Mouse (Mus musculus) kidney, embryonic 15.5 days (tissue): ENCODE measurements around the gene Bnip3. TPM values are rescaled to one million over a fixed set of nuclear protein-coding genes. Genes with fewer than 3 reads are reported as not detected.
A peak's percentile ranks its signal among the peaks of the same experiment; 100 is the strongest.

Experiments used
- ATAC-seq: fragments of 200-750 bp; cut with Nextera tagmentation; replicated peaks from 2 replicates; pipeline ENCODE4 v1.8.0; 2017; ENCODE audit warnings: moderate TSS enrichment; ENCODE audit not compliant: low FRiP score
- H3K27ac ChIP-seq: fragments of 300-500 bp; sonication (generic); 2 replicates; pipeline ENCODE4 v1.5.1; 2015; ENCODE audit warnings: mild to moderate bottlenecking, inconsistent platforms
- H3K27me3 ChIP-seq: fragments of 300-500 bp; sonication (generic); 2 replicates; pipeline ENCODE4 v1.6.1; 2015; ENCODE audit warnings: inconsistent platforms
- H3K36me3 ChIP-seq: fragments of 300-500 bp; sonication (generic); 2 replicates; pipeline ENCODE4 v1.6.1; 2015; ENCODE audit warnings: inconsistent platforms
- H3K4me1 ChIP-seq: fragments of 300-500 bp; sonication (generic); 2 replicates; pipeline ENCODE4 v1.6.1; 2015; ENCODE audit warnings: inconsistent platforms
- H3K4me2 ChIP-seq: fragments of 300-500 bp; sonication (generic); 2 replicates; pipeline ENCODE4 v1.6.1; 2015; ENCODE audit warnings: moderate library complexity, mild to moderate bottlenecking, inconsistent platforms
- H3K4me3 ChIP-seq: fragments of 300-500 bp; sonication (generic); replicated peaks from 2 replicates; pipeline ENCODE4 v1.5.1; 2015; ENCODE audit warnings: mild to moderate bottlenecking, inconsistent platforms
- H3K9ac ChIP-seq: fragments of 300-500 bp; sonication (generic); 2 replicates; pipeline ENCODE4 v1.6.1; 2015; ENCODE audit warnings: mild to moderate bottlenecking, inconsistent platforms
- H3K9me3 ChIP-seq: fragments of 300-500 bp; sonication (generic); replicated peaks from 2 replicates; pipeline ENCODE4 v1.6.1; 2016; ENCODE audit warnings: inconsistent platforms
- WGBS: fragments of 180-500 bp; shearing (Covaris S2); methylation state at CpG from one replicate; pipeline ENCODE4 v1.1.7; 2015; ENCODE audit warnings: mixed read lengths; 5-methylcytosine and 5-hydroxymethylcytosine counted together
- polyA plus RNA-seq: library from polyadenylated mRNA; unstranded; fragments of >200 nt; fragmentation: Nextera tagmentation; extraction: Ambion mirVana; gene quantifications from 2 replicates; pipeline ENCODE4 v1.2.1, GENCODE M21; 2015

The Bnip3 gene
- polyA plus RNA-seq: 105 and 106 TPM in 2 replicates

DNA sequence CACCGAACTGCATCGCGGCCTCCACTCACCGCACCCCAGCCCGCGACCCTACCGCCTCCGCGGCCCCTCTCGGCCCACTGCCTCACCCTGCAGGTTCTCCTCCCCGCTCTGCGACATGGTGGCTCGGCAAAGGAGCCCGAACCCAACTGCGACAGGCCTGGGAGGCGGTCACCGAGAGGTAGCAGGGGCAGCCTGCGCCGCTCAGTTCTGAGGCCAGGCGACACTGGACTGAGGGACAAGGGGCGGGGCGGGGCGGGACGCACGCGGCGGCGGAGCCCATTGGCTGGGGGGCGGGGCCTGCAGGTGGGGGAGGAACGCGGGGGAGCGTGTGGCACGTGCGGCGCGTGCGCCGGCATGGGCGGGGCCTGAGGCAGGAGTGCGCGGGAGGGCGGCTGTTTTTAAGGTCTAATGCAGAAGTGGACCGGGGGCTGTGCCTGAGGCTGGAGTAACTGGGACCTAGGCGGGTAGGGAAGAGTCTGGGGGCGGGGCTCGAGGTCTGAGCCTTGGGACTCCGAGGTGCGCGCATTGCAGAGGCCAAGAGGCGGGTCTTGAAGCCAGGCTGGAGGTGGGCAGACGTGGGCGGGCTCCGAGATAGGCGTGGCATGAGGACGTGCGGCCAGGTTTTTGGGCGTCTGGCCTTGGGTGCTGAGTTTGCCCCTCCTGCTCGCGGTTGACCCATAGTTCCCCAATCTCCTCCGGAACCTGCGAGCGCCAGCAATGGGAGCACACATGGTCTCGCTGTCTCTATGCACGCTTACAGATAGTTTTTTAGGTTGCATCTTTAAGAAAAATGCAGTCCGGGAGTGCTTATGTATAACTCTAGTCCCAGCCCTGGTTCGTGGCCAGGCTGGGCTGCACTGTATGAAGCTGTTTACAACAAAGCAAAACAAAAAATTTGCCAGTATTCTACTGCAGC lies at the start of gene Bnip3:
Gene Bnip3 (minus strand): TSS at position 243 of the 916 bp plus-strand sequence.
- peak within 1 kb of the TSS; percentile 84 for H3K9ac ChIP-seq
- H3K36me3 ChIP-seq: no peaks in the 10 kb centered on the region
- under 1% methylated on average over 65 of the region's 66 CpGs for WGBS
- H3K27ac ChIP-seq: peak within 1 kb of the TSS; percentile 87
- peak within 1 kb of the TSS; percentile 80 for H3K4me2 ChIP-seq
- no peaks in the 10 kb centered on the region; the same call in 1 of the 2 replicates for H3K27me3 ChIP-seq
- H3K9me3 ChIP-seq: no peaks in the 10 kb centered on the region
- H3K4me1 ChIP-seq: peaks cover 41% of the 10 kb centered on the region
- H3K4me3 ChIP-seq: peak within 1 kb of the TSS; percentile 81
- peak; percentile 96 for ATAC-seq

DNA sequence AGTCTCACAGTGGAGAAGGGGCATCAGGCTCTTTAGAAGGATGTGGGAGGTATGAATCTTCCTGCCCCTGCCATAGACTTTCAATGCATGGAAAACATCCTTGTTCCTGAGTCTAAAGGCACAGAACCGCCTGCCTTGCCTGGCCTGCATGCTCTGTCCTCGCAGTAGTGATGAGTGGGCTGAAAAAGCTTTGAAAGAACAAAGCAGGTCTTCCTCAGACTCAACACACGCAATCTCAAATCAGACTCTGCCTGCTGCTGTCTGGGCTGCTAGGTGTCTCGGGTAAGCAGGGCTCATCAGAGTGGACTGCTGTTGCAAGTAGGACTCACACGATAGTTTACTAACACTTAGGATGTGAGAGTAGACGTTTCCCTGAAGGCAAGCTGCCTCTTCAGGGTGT lies 47.8 kb upstream of the Bnip3 start:
- H3K9ac ChIP-seq: no peak overlapping the region
- H3K36me3 ChIP-seq: no peaks in the 10 kb centered on the region
- no peaks in the 10 kb centered on the region for H3K27me3 ChIP-seq
- ATAC-seq: no peak
- H3K4me1 ChIP-seq: no peaks in the 10 kb centered on the region
- H3K9me3 ChIP-seq: no peaks in the 10 kb centered on the region
- no peak overlapping the region for H3K4me3 ChIP-seq
- no peak overlapping the region for H3K4me2 ChIP-seq
- no peak overlapping the region for H3K27ac ChIP-seq
- 74% methylated on average over 6 of the region's 6 CpGs for WGBS

GRCm38 (mm10) chr7:138955787-138956186 lies 46.5 kb upstream of the Bnip3 start:
- Histone ChIP-seq H3K36me3 (no peaks in the 10 kb centered on the region), H3K4me1 (no peaks in the 10 kb centered on the region), H3K27ac (no peak overlapping the region), H3K4me3 (no peak overlapping the region), H3K4me2 (no peak overlapping the region), H3K9ac (no peak overlapping the region), H3K27me3 (no peaks in the 10 kb centered on the region), H3K9me3 (no peaks in the 10 kb centered on the region)
- no peak for ATAC-seq
- 81% methylated on average over 7 of the region's 7 CpGs for WGBS

DNA sequence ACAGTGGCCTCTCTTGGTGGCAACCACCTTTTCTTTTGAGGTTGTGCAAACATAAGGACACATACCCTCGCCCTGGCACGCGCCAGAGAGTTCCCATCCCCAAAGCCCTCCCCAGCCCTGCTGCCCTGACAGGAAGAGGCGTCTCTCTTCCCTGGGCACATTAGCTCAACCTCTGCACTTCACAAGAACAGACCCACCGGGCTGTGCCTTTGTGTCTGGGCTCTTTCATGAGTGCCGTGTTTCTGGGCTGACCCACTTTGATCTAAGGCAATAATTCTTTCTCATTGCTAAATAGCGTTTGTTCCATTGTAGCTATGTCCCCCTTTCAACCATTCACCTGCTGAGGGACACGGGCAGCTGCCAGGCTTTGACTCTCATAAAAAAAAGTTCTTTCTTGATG lies 39.0 kb upstream of the Bnip3 start:
- H3K27me3 ChIP-seq: peaks cover 25% of the 10 kb centered on the region
- no peaks in the 10 kb centered on the region for H3K4me1 ChIP-seq
- H3K4me3 ChIP-seq: no peak overlapping the region
- H3K36me3 ChIP-seq: no peaks in the 10 kb centered on the region
- ATAC-seq: no peak
- no peaks in the 10 kb centered on the region for H3K9me3 ChIP-seq
- 12% methylated on average over 8 of the region's 8 CpGs for WGBS
- H3K9ac ChIP-seq: no peak overlapping the region
- no peak overlapping the region for H3K4me2 ChIP-seq
- no peak overlapping the region for H3K27ac ChIP-seq

GRCm38 (mm10) chr7:138947741-138948140 lies 38.4 kb upstream of the Bnip3 start:
- H3K9me3 ChIP-seq: no peaks in the 10 kb centered on the region
- H3K4me1 ChIP-seq: no peaks in the 10 kb centered on the region
- no peak overlapping the region for H3K4me3 ChIP-seq
- no peak overlapping the region for H3K27ac ChIP-seq
- no peaks in the 10 kb centered on the region for H3K36me3 ChIP-seq
- H3K4me2 ChIP-seq: no peak overlapping the region
- no peak for ATAC-seq
- H3K27me3 ChIP-seq: peaks cover 30% of the 10 kb centered on the region
- no peak overlapping the region for H3K9ac ChIP-seq
- WGBS: 75% methylated on average over 8 of the region's 8 CpGs

GRCm38 (mm10) chr7:138945668-138946067 lies 36.3 kb upstream of the Bnip3 start:
- H3K27me3 ChIP-seq: peaks cover 51% of the 10 kb centered on the region
- WGBS: 68% methylated on average over 3 of the region's 3 CpGs
- ATAC-seq: no peak

GRCm38 (mm10) chr7:138942301-138942700 lies 33.0 kb upstream of the Bnip3 start:
- WGBS: 92% methylated on average over 1 of the region's 1 CpGs
- no peak overlapping the region for H3K4me3 ChIP-seq
- no peak for ATAC-seq
- H3K27me3 ChIP-seq: peaks cover 74% of the 10 kb centered on the region
- no peaks in the 10 kb centered on the region for H3K9me3 ChIP-seq
- no peak overlapping the region for H3K9ac ChIP-seq
- no peaks in the 10 kb centered on the region for H3K36me3 ChIP-seq
- H3K27ac ChIP-seq: no peak overlapping the region
- H3K4me1 ChIP-seq: peaks cover 16% of the 10 kb centered on the region
- H3K4me2 ChIP-seq: no peak overlapping the region

More at GRCm38 (mm10) chr7:138945668-138946067, 36.3 kb upstream of the Bnip3 start:
- no peaks in the 10 kb centered on the region for H3K36me3 ChIP-seq
- no peak overlapping the region for H3K27ac ChIP-seq
- H3K9me3 ChIP-seq: no peaks in the 10 kb centered on the region
- H3K9ac ChIP-seq: no peak overlapping the region
- H3K4me2 ChIP-seq: no peak overlapping the region
- H3K4me3 ChIP-seq: no peak overlapping the region
- peaks cover 8% of the 10 kb centered on the region for H3K4me1 ChIP-seq

DNA sequence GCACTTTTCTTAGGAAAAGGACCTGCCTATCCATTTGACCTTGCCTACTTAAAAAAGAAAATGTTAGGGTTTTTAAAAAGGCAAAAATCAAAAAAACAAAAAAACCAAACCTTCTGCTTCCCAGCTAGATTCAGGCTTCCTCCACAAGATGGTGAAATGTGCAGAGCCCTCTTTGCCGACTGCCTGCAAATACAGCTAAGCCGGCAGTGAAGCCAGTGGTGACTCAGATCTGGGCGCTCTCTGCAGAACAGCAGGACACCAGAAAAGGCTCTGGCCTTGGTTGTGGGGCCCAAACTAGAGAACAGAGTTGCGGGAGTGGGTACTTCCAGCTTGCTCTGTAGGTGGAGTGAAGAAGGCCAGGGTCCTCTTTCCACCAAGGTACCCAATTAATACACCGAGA lies 32.3 kb upstream of the Bnip3 start:
- ATAC-seq: no peak
- Histone ChIP-seq H3K27ac (no peak overlapping the region), H3K4me2 (peak overlapping the region; percentile 81), H3K9me3 (no peaks in the 10 kb centered on the region), H3K4me1 (peaks cover 16% of the 10 kb centered on the region), H3K9ac (no peak overlapping the region), H3K27me3 (peaks cover 74% of the 10 kb centered on the region), H3K4me3 (peak overlapping the region; percentile 49; the same call in 1 of the 2 replicates), H3K36me3 (no peaks in the 10 kb centered on the region)
- WGBS: 25% methylated on average over 5 of the region's 5 CpGs

- ATAC-seq: peak; percentile 40; the same call in 1 of the 2 replicates
- peaks cover 16% of the 10 kb centered on the region for H3K4me1 ChIP-seq
- peaks cover 76% of the 10 kb centered on the region for H3K27me3 ChIP-seq
- H3K9ac ChIP-seq: no peak within 1 kb of the TSS
- peak within 1 kb of the TSS; percentile 81 for H3K4me2 ChIP-seq
- H3K9me3 ChIP-seq: no peaks in the 10 kb centered on the region
- no peak within 1 kb of the TSS for H3K27ac ChIP-seq
- no peaks in the 10 kb centered on the region for H3K36me3 ChIP-seq
- peak within 1 kb of the TSS; percentile 49 for H3K4me3 ChIP-seq
- whole genome bisulfite sequencing: under 1% methylated on average over 78 of the region's 78 CpGs
These were observed 31.5 kb upstream of the Bnip3 start, which contains the start of gene Jakmip3 for GRCm38 (mm10) chr7:138940612-138941461. TSS of gene Jakmip3 (plus strand) at chr7:138940730.

DNA sequence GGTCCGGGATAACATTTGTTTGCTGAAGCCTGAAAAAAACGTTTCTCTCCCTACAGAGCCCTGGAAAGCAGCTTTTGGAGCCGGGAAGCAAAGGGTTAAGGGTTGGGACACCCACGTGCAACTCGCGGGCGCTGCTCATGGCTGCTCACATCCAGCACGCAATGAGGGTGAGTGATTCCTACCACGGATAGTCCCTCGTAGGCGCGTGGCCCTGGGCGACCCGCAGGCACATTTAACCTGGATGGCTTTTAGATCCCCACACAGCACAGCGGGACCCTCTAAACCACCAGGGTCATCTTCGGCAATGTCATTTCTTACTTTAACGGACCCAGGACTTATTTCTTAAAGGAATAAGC lies 30.9 kb upstream of the Bnip3 start:
- Histone ChIP-seq H3K27ac (no peak overlapping the region), H3K4me2 (peak overlapping the region; percentile 81), H3K4me1 (peaks cover 16% of the 10 kb centered on the region), H3K36me3 (no peaks in the 10 kb centered on the region), H3K9me3 (no peaks in the 10 kb centered on the region), H3K4me3 (peak overlapping the region; percentile 49), H3K9ac (no peak overlapping the region), H3K27me3 (peaks cover 71% of the 10 kb centered on the region)
- under 1% methylated on average over 17 of the region's 17 CpGs for WGBS
- peak; percentile 25; the same call in 1 of the 2 replicates for ATAC-seq

DNA sequence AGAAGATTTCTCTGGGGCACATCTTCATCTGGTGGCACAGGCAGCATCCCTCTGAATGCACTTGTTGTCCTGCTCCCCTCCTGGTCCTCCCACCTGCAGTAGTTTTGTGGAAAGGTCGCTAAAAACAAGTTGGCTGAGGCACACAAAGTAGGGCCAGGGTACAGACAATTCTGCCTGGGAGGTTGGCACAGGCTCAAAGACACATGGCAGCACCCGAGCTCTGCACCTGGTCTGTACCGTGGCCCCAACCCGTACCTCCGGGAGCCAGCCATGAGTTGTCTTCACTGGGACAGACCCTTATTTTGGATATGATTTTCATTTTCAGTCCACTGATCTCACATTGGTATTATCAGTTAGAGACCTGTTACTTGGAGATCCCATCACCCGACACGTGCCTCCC lies 29.7 kb upstream of the Bnip3 start:
- H3K9ac ChIP-seq: no peak overlapping the region
- no peak for ATAC-seq
- H3K4me3 ChIP-seq: no peak overlapping the region
- H3K9me3 ChIP-seq: no peaks in the 10 kb centered on the region
- no peak overlapping the region for H3K27ac ChIP-seq
- no peak overlapping the region for H3K4me2 ChIP-seq
- peaks cover 65% of the 10 kb centered on the region for H3K27me3 ChIP-seq
- H3K36me3 ChIP-seq: no peaks in the 10 kb centered on the region
- WGBS: 83% methylated on average over 7 of the region's 7 CpGs
- peaks cover 16% of the 10 kb centered on the region for H3K4me1 ChIP-seq

GRCm38 (mm10) chr7:138934523-138934922 lies 25.2 kb upstream of the Bnip3 start:
- no peaks in the 10 kb centered on the region for H3K4me1 ChIP-seq
- H3K4me3 ChIP-seq: no peak overlapping the region
- H3K9ac ChIP-seq: no peak overlapping the region
- peaks cover 21% of the 10 kb centered on the region for H3K27me3 ChIP-seq
- no peaks in the 10 kb centered on the region for H3K36me3 ChIP-seq
- WGBS: 85% methylated on average over 3 of the region's 3 CpGs
- ATAC-seq: no peak
- H3K27ac ChIP-seq: no peak overlapping the region
- no peak overlapping the region for H3K4me2 ChIP-seq
- H3K9me3 ChIP-seq: no peaks in the 10 kb centered on the region
